Mouse (Mus musculus) stomach, postnatal 0 days (tissue): ENCODE measurements around the gene Hoxa10. TPM values are rescaled to one million over a fixed set of nuclear protein-coding genes. Genes with fewer than 3 reads are reported as not detected.

Experiments used
- ATAC-seq: fragments of 200-750 bp; cut with Nextera tagmentation; 2 replicates; pipeline ENCODE4 v1.8.0; 2017; ENCODE audit not compliant: low FRiP score, low TSS enrichment
- DNase-seq: peaks from one replicate; pipeline ENCODE4 v3.0.0-alpha.2; 2016; ENCODE audit warnings: low spot score
- H3K27ac ChIP-seq: fragments of 300-500 bp; sonication (generic); replicated peaks from 2 replicates; pipeline ENCODE4 v1.5.1; 2014; ENCODE audit warnings: mild to moderate bottlenecking, control low read depth
- H3K27me3 ChIP-seq: fragments of 300-500 bp; sonication (generic); 2 replicates; pipeline ENCODE4 v1.6.1; 2014; ENCODE audit warnings: low read length; ENCODE audit not compliant: control insufficient read depth, insufficient read depth
- H3K36me3 ChIP-seq: fragments of 300-500 bp; sonication (generic); 2 replicates; pipeline ENCODE4 v1.6.1; 2014; ENCODE audit warnings: low read length, mixed read lengths; ENCODE audit not compliant: control insufficient read depth, insufficient read depth
- H3K4me1 ChIP-seq: fragments of 300-500 bp; sonication (generic); replicated peaks from 2 replicates; pipeline ENCODE4 v1.6.1; 2014; ENCODE audit warnings: antibody characterized with exemption; ENCODE audit not compliant: control insufficient read depth, insufficient read depth
- H3K4me2 ChIP-seq: fragments of 300-500 bp; sonication (generic); replicated peaks from 2 replicates; pipeline ENCODE4 v1.6.1; 2014; ENCODE audit warnings: low read depth, mild to moderate bottlenecking, control low read depth, moderate library complexity
- H3K4me3 ChIP-seq: fragments of 300-500 bp; sonication (generic); 2 replicates; pipeline ENCODE4 v1.5.1; 2014; ENCODE audit warnings: low read depth, low read length, control low read depth
- H3K9ac ChIP-seq: fragments of 300-500 bp; sonication (generic); 2 replicates; pipeline ENCODE4 v1.6.1; 2014; ENCODE audit warnings: mild to moderate bottlenecking, low read length, control low read depth, mixed read lengths
- H3K9me3 ChIP-seq: fragments of 300-500 bp; sonication (generic); 2 replicates; pipeline ENCODE4 v1.6.1; 2016; ENCODE audit warnings: low read length; ENCODE audit not compliant: control insufficient read depth
- CTCF ChIP-seq: IDR thresholded peaks from 2 replicates; pipeline ENCODE4 v1.5.1; 2016; ENCODE audit warnings: antibody characterized with exemption, low read depth, mild to moderate bottlenecking, moderate library complexity
- EP300 ChIP-seq: optimal IDR thresholded peaks from 2 replicates; pipeline ENCODE3; 2016; ENCODE audit warnings: antibody characterized with exemption
- WGBS: fragments of 180-500 bp; shearing (Covaris S2); extraction: QIAGEN DNeasy Blood & Tissue Kit; methylation state at CpG from one replicate; pipeline ENCODE4 v1.1.7; 2014; 5-methylcytosine and 5-hydroxymethylcytosine counted together
- polyA plus RNA-seq: library from polyadenylated mRNA; unstranded; fragments of >200 nt; fragmentation: Nextera tagmentation; extraction: Ambion mirVana; gene quantifications from 2 replicates; pipeline ENCODE4 v1.2.1, GENCODE M21; 2015

Gene Hoxa10
- polyA plus RNA-seq, 1 experiment from 2014 or later = not detected

DNA sequence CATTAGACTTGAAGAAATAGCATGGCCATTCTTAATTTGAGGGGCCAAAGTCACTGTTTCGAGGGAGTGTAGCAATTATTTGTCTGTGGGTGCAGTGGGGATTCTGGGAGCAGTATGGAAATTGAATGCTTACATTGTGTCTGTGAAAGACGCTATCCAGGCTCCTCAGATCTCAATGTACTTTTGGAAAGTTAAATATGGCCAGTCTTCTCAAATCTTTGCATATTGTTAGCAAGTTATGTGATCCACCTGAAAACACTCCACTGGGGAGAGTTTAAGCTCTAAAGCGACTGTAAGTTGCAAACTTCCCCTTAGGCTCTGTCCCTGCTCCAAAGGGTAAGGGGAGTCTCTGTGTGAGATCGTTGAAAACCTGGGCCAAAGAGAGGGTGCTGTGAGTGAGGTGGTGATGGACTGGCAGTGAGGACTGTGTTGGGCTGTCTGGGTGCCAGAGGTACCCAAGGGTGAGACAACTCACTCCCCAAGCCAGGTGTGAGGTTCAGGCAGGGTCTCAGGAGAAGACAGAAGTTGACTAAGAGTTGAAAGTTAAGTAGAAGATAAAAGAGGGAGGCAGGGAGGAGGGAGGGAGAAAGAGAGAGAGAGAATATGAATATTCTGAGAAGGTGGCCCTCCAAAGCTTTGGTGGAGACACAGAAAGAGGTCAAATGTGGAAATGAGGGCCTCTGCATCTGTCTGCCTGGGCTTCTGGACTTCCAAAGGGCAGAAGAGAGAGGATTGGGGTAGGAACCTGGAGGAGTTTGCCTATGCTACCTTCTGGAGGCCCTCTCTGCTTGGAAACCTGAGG is 33.6 kb downstream of the Hoxa10 start:
- H3K27me3 ChIP-seq = peaks cover 5% of the 10 kb centered on the region; the same call in 1 of the 2 replicates
- 24% methylated on average over 4 of the region's 4 CpGs for WGBS
- peak overlapping the region; percentile 49 for H3K27ac ChIP-seq
- H3K4me1 ChIP-seq = no peaks in the 10 kb centered on the region
- no peak for TF ChIP-seq CTCF
- TF ChIP-seq EP300 = no peak
- DNase-seq = no peak
- peak overlapping the region; percentile 76 for H3K4me2 ChIP-seq
- H3K9ac ChIP-seq = no peak overlapping the region
- no peaks in the 10 kb centered on the region for H3K9me3 ChIP-seq
- no peak for ATAC-seq
- H3K4me3 ChIP-seq = peak overlapping the region; percentile 1; the same call in 1 of the 2 replicates
- H3K36me3 ChIP-seq = no peaks in the 10 kb centered on the region

DNA sequence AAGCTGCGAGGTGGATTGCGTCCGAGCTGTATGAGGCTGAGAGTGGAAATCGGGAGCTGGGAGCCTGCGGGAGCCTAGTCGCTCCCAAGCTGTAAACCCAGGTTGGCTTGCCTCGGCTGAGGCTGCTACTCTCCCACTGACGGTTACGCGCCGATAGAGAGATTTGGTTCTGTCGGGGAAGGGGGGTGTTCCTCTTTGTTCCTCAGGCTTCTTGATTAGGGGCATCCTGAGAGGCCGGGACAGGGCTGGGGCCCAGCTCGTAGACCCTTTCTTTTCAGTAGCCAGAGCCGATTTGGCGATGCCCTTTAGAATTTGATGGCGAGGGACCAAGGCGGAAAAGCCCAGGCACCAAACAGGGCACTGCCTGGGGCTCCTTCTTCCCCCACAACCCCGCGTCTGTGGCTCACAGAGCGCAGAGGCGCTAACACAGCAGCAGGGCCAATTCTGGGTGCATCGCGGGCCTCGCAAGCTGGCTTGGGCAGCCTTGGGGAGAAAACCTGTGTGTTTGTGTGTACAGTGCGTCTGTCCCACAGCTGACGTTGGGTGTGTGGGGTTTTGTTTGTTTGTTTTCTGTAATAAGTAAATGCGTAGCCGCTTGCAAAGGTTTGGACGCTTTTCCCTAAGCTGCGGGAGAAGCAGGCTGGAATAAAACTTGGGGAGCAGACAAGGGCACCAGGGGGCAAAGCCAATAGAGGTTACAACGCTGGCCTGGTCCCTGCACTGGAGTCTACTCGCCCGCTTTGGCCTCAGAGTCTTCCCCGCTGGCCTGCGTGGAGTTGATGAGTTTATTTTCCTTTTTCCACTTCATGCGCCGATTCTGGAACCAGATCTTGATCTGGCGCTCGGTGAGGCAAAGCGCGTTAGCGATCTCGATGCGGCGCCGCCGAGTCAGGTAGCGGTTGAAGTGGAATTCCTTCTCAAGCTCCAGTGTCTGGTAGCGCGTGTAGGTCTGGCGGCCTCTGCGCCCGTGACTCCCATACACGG is 34.7 kb downstream of the Hoxa10 start:
- Histone ChIP-seq H3K4me3 (peak overlapping the region; percentile 29), H3K36me3 (no peaks in the 10 kb centered on the region), H3K9me3 (no peaks in the 10 kb centered on the region), H3K4me1 (no peaks in the 10 kb centered on the region), H3K9ac (peak overlapping the region; percentile 61), H3K27me3 (peaks cover 5% of the 10 kb centered on the region; the same call in 1 of the 2 replicates), H3K4me2 (peak overlapping the region; percentile 76), H3K27ac (peak overlapping the region; percentile 66)
- ATAC-seq (no peak), DNase-seq (peak; percentile 19)
- no peak for TF ChIP-seq EP300
- WGBS = 12% methylated on average over 55 of the region's 55 CpGs

- no peak for ATAC-seq
- no peak for DNase-seq
- H3K4me3 ChIP-seq = peak overlapping the region; percentile 29
- WGBS = 17% methylated on average over 14 of the region's 14 CpGs
- H3K9me3 ChIP-seq = no peaks in the 10 kb centered on the region
- H3K27ac ChIP-seq = peak overlapping the region; percentile 66
- no peaks in the 10 kb centered on the region for H3K36me3 ChIP-seq
- peak overlapping the region; percentile 76 for H3K4me2 ChIP-seq
- no peak for TF ChIP-seq CTCF
- TF ChIP-seq EP300 = no peak
- peaks cover 5% of the 10 kb centered on the region; the same call in 1 of the 2 replicates for H3K27me3 ChIP-seq
- H3K4me1 ChIP-seq = no peaks in the 10 kb centered on the region
- peak overlapping the region; percentile 61 for H3K9ac ChIP-seq
Measured at GRCm38 (mm10) chr6:52205221-52205620, 35.4 kb downstream of the Hoxa10 start.

- H3K9me3 ChIP-seq = no peaks in the 10 kb centered on the region
- H3K27me3 ChIP-seq = peaks cover 5% of the 10 kb centered on the region; the same call in 1 of the 2 replicates
Measured at GRCm38 (mm10) chr6:52204050-52204752, 36.5 kb downstream of the Hoxa10 start, which contains the start of gene Hoxa5. Gene Hoxa5, minus strand, starts transcription at chr6:52204587.

GRCm38 (mm10) chr6:52203371-52204049 is 37.1 kb downstream of the Hoxa10 start:
- Histone ChIP-seq H3K4me1 (no peaks in the 10 kb centered on the region), H3K9me3 (no peaks in the 10 kb centered on the region), H3K4me2 (peak overlapping the region; percentile 76), H3K27me3 (peaks cover 5% of the 10 kb centered on the region; the same call in 1 of the 2 replicates), H3K36me3 (no peaks in the 10 kb centered on the region), H3K9ac (peak overlapping the region; percentile 92), H3K27ac (peak overlapping the region; percentile 86), H3K4me3 (peak overlapping the region; percentile 73)
- ATAC-seq = peak; percentile 33
- TF ChIP-seq EP300 = no peak
- TF ChIP-seq CTCF = no peak
- 1% methylated on average over 42 of the region's 46 CpGs for WGBS
- peak; percentile 30 for DNase-seq

More at GRCm38 (mm10) chr6:52204050-52204752, 36.5 kb downstream of the Hoxa10 start, which contains the start of gene Hoxa5:
- Histone ChIP-seq H3K4me2 (peak within 1 kb of the TSS; percentile 76), H3K9ac (peak within 1 kb of the TSS; percentile 92), H3K27ac (peak within 1 kb of the TSS; percentile 86), H3K4me1 (no peaks in the 10 kb centered on the region), H3K36me3 (no peaks in the 10 kb centered on the region), H3K4me3 (peak within 1 kb of the TSS; percentile 73)
- DNase-seq (peak; percentile 81), ATAC-seq (peak; percentile 88)
- WGBS = under 1% methylated on average over 62 of the region's 65 CpGs
- TF ChIP-seq CTCF = peak; percentile 92
- TF ChIP-seq EP300 = no peak
